Mouse (Mus musculus) adrenal gland, postnatal 36 days (tissue): Measurements from ENCODE around the gene Iqschfp. TPM values are rescaled to one million over a fixed set of nuclear protein-coding genes. Genes with fewer than 3 reads are reported as not detected.

ENCODE experiments used
- DNase-seq, 2 experiments: peaks; one replicate each; pipeline ENCODE4 v3.0.0; 2021; ENCODE audit warnings: mixed read lengths in 1 of 2
- total RNA-seq, 2 experiments: library from RNA; stranded (reverse); gene quantifications; 2 replicates each; pipeline ENCODE4 v1.2.3; 2021

Iqschfp gene
- total RNA-seq, 2 experiments from 2014 or later = not detected

DNA sequence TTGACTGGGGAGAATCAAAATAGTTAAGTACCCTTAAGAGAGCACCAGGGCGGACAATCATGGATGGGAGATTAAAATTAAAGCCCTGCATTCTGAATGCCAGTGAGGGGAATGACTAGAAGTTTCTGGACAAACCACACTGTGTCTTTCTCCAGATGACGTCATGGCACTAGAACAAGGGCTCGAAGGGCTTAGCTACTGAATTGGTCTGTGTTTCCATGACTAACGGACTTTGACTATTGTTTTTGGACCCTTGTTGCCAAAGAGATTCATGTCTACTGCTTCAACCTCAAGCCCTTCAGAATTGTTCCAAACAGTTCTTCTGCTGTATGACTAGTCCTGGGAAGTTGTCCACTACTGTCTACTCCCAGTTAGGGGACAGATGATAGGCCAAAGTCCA, 639.9 kb downstream of the Iqschfp start:
- DNase-seq = no peak

DNA sequence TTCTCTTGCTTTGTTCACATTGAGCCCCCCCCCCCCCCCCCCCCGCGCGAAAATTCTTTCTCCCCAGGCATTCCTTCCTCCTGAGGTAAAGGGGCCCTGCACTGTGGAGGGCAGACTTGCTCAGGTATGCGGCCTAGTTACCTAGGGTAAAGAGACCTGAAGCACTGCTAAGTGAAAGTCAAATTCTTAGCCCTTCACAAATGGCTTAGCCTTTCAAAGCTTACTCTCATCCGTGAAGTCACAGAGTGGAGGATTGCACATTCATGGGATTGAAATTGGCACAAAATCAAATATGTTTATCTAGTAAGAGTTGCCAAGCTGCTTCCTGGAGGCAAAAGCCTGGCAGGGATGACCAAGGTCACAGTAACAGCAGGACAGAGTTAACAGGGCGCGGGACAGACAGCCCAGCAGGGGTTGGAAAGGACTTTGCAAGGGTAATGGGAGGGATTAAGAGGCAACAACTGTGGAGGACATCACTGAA, 642.6 kb downstream of the Iqschfp start:
- DNase-seq = peak; percentile 22 to 29

DNA sequence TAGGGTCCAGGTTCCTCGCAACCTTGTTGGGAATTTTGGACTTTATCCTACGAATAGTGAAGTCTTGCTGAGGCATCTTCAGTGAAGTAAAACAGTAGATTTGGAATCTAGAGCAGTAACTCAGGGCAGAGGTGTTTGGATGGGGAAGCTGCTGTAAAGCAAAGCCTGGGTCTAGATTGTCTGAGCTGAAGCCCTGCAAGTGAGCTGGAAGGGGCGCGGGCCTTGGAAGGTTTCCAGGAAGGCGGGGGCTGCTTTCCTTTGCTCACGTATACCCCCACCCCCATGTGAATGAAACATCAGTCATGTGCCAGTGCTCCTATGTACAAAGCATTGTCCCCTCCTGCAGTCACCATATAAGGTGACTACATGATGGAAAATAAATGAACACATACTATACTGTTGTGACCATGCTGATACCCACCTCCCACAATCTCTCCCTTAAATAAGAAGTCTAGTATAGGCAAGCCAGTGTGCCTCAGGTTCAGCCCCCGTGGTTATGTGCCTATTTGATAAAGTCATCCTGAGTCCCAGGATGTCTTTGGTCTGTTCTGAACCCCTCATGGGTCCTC, 643.2 kb downstream of the Iqschfp start:
- DNase-seq = no peak

DNA sequence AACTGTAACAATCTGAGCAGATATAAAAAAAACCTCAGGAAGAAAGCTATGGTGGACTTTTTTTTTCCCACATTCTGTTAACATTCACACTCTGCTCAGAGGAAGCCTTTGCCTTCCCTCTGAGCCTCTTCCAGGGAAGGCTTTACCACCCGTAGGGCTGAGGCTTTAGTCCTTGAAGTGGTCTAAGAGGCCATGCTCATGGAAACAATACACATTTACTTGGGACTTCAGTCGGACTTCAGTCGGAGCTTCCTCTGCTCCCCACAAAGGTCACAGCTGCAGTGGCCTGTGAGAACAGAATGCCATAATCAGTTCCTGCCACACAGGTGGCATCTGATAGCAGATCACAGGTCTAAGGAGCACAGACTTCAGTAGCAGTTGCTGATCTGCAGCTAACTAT, 644.0 kb downstream of the Iqschfp start:
- no peak for DNase-seq

DNA sequence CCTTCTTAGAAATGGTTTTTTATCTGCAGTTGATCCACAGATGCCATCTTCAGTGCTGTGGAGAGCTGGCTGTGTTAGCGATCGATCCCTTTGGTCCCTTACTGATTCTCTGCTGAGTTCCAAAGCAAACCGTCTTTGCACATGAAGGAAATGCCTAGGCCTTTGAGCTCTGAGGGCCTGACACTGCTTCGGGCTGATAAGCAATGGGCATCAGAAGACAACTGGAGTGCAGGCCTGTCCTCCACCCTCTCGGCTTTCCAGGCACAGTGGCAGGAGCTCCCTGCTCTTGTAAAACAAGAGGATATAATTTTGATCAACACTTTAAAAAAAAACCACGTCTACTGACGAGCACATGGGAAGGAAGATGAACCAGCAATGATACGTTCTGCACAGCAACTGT, 649.7 kb downstream of the Iqschfp start:
- no peak for DNase-seq

DNA sequence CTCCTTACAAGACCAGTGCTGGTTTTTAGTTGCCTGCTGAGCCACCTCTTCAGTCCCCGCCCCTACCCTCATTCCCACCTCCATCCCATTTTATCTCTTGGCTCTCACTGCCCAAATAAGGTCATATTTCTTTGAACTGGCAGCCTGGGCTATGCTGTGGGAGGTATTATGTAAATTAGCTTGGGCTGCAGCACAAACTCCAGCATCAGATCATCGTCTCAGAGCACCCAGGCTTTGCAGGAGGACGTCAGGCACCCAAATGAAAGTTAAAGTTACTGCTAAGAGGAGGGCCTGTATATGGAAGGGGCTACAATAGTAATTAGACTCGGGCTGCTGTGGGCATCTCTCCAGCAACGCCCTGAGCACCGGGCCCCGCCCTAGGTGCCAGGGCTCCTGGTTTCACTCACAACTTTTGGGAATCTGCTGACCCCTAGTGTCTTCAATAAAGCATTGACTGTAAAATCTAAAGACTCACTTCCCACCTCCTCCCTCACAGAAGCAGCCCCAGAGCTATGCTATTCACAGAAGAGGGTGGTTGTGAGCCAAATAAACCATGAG, 651.0 kb downstream of the Iqschfp start:
- DNase-seq = peak; percentile 61 to 69

DNA sequence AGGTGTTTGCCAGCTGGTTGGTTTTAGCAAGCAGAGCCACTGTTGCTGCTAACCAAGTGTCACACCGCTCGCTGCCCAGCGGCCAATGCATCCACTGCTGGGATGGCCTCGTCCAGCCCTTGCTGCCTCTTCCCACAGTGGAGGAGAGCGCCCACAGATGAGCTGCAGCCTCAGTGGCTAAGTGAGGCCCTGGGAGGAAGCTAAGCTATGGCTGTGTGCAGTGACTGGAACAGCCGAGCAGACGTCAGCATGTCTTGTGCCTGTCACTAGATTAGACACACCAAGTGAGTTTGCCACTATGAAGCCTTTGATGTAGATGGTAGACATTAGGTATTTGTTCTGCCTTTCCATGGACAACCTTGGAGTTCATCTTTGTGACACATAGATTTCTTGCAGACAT, 652.8 kb downstream of the Iqschfp start:
- no peak for DNase-seq

DNA sequence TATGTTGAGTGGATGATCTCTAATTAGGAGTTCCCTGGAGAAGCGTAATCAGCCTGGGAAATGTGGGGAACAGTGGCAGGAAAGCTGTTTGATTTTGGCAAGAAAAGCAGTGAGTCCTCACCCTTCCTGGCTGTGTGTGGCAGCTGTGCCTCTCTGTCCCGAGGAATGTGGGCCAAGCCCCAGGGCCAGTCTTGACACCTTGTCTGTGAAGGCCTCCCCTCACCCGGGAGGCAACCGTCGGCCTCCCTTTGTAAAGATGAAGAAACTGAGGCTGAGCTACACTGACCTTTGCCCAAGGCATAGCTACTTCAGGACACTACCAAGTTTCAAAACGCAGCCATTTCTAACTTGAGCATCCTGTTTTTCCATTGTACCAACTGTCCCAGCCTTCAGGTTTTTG, 653.9 kb downstream of the Iqschfp start:
- no peak for DNase-seq

DNA sequence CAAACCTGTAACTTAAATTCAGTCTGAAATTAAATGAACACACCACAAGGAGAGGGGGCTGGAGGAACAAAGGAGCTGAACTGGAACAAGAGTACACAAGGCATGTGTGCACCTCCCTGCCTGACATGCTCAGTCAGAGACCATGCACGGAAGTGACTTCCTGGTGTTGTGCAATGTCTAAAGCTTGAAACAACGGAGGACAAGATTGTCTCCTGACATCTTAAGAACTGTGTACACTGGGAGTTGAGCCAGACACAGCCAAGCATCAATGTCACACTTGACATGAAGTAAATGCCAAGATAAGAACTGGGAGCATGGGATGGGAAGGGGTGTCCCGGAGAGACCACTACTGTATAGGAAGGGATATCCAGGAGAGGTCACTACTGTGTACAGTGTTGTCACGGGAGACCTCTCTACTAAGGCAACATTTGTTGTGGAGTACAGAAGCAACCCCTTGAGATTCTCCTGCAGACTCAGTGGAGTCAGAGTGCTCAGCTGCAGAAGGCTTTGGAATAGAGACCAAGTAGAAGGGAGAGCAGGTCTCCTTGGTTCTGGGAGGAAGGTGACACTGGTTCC, 663.1 kb downstream of the Iqschfp start:
- DNase-seq = no peak

DNA sequence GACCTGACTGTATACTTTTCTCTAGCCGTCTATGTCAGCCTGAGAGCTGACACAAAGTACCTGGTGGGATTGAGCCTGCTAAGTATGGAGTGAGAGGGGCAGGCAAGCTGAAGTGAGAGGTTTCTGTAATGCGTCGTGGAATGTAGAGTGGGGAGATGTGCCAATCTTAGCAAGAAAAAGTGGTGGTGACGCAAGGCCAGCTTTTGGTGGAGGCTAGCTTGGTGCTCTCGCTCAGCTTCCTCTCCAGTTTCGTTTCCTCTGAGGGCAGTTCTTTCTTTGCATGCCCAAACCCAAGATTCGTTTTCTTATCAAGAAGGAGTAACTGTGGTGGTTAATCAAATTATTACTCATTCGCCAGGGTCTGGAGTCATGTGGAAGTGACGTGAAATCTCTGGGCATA, 664.9 kb downstream of the Iqschfp start:
- DNase-seq = no peak

DNA sequence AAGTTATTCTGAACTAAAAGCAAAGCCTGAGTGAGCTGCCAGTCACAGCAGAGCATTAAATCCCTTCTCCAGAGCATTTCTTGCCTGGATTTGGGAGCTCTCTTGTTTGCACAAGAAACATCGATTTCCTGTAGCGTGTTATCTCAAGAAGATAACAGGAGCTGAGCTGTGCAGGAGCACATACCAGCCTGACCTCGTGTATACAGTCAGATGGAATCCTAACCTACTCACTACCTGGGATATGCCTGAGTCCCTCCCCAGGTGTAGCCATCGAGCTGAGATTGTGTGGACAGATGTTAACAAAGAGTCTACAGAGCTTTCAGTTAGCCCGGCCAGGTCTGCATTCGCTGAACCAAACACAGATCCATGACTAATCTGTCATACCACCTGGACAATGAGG, 666.7 kb downstream of the Iqschfp start:
- no peak for DNase-seq

DNA sequence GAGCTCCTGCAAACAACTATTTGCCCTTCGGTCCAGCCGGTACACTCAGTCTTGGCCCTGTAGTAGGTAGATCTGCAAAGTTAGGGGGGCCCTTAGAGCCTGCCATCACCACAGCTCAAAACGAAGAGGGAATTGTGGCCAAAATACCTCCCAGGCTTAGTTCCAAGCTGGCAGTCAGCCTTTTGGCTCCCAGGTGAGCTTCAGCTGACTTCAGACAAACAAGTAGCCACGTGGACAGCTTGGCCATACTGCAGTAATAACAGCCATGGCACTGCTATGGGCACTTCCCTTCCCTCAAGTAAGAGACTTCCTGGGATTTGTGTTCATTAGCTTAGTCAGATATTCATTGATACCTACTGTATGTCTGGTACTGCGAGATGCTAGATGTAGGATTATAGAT, 668.0 kb downstream of the Iqschfp start:
- no peak for DNase-seq

DNA sequence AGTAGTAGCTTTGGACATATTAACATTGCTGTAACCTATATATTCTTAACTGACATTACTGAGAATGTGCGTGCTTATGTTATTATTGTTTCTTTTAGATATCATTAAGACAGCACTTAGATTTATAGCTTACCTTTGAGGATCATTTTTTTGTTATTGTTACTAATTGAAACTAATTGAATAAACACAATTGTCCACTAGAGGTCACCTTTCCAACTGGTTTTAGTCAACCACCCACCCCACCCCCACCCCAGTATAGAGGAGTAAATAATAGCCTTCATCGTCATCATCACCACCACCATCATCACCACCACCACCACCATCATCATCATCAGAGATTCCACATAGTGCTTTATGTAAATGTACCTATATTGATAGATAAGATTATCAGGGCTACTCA, 670.8 kb downstream of the Iqschfp start:
- no peak for DNase-seq

DNA sequence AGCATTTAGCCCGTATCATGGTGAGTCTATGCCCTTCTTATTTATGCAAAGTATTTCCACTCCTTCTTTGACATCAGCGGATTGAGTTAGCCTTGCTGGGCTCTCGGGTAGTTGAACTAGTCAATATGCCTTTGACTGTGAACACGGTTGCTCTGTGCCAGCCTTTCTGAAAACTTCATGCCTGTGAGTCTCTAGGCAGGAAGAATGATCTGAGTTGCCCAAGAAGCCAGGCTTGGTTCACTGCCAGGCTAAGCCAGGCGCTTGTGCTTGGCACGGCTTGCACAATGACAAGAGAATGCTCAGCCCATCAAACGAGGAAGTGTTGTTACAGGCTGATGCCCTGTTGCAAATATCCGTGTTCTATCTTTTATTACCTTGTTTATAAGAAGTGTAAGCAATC, 671.9 kb downstream of the Iqschfp start:
- peak; percentile 73 to 88 for DNase-seq

DNA sequence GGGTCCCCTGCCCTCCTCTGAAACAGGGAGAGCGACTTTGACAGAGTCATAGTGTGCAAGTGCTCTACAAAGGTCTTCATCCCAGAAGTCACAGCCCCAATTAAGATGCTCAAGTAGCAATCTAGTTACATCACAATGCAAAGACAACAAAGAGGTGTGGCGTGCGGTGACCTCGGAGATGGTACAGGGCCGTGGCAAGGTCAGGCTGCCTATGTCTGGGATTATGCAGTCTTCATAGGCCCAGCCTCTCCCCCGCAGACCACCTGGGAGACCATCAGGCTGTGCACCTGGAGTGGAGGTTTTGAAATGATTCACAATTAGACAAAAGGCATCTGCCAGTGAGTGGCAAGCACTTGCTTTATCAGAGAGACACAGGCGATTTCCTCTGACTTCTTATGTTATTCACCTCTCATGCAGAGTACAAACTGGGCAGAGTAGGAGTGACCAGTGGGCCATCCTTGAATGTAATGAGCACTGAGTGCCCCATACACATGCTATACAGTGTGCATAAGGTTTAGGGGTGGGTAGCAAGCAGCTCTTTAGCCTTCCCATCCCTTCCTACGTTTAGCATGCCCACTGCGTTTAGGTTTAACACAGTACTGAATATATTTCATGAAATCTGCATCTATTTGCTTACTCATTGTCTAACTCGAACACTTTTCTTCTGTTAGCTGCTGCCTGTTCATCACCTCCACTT, 673.1 kb downstream of the Iqschfp start:
- DNase-seq = no peak

DNA sequence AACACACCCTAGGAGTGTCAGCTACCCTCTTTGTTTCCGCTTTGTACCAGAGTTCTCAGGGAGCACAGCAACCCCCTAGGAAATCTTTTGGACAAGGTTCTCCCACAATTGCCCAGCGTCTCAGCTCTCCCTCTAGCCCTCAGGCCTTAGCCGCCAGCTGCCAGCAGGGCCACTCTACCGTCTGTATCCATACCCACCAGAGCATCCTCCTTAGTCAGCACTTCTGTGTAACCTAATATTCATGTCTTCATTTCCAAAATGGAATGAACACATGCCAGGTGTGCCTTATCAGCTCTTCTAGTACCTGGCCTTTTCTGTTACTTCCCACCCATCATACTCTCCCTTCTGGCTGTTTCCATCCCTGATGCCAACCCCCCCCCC, 673.6 kb downstream of the Iqschfp start:
- DNase-seq = no peak

DNA sequence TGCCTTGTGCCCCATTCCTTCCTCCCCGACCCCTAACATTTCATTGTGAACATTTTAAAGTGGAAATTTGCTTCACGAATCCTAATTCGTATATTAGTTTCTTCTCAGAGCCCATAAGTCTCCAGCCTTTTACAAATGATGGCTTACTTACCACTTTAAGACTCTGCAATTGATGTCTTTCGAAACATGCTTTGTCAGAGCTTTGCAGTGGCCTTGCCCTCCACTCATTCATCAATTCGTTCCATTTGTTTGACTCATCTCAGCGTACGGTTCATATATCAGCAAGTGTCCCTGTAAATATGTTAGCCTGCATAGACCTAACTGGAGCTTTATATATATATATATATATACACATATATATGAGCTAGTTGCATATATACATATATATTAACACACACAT, 675.5 kb downstream of the Iqschfp start:
- DNase-seq = peak; percentile 44 to 49

DNA sequence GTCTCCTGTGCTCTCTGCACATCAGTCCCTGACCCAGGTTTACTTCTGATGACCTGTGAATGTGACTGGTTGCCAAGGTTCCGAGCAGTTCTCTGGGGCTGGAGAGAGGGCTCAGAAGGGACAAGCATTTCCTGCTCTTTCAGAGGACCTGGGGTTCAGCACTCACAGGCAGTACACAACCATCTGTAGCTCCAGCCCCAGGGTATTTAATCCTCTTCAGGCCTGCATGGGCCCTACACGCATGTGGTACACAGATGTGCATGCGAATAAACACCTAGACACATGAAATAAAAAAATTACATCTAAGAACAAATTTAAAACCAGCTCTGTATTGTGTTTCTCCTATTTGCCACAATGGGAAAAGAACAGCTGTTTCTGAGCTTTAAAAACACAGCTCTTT, 676.1 kb downstream of the Iqschfp start:
- peak in 1 of 2 experiments; percentile 17 for DNase-seq

DNA sequence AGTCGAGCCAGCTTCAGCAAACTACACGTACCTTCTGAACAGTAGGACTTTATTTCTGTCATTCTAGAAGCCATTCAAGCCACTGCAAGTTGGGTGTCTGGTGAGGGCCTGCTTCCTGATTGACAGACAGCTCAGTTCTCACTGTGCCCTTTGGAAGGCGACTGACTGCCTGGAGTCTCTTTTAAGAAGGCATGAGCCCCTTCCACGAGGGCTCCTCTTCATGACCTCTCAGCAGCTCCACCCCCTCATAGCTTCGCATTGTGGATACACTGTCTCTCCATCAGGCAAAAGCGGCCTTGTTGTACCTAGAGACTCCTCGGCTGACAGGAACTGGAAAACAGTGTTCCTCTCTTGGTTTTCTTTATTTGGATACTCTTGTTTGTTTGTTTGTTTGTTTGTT, 676.7 kb downstream of the Iqschfp start:
- no peak for DNase-seq

DNA sequence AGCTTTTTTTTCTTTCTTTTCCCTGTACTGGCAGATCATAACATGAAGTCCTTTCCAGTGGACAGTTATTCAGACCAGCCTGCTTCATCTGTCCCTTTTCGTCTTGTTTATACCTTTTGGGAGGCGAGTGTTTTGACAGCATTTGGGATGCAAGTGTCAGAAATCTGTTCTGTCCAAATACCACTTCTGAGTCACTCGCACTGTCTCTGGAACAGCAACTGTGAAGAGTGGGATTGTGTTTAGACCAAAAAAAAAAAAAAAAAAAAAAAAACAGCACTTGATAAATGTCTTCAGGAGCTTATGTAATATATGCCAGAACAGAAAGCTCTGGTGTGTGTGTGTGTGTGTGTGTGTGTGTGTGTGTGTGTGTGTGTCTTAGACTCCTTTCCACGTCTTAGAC, 678.3 kb downstream of the Iqschfp start:
- DNase-seq = no peak

DNA sequence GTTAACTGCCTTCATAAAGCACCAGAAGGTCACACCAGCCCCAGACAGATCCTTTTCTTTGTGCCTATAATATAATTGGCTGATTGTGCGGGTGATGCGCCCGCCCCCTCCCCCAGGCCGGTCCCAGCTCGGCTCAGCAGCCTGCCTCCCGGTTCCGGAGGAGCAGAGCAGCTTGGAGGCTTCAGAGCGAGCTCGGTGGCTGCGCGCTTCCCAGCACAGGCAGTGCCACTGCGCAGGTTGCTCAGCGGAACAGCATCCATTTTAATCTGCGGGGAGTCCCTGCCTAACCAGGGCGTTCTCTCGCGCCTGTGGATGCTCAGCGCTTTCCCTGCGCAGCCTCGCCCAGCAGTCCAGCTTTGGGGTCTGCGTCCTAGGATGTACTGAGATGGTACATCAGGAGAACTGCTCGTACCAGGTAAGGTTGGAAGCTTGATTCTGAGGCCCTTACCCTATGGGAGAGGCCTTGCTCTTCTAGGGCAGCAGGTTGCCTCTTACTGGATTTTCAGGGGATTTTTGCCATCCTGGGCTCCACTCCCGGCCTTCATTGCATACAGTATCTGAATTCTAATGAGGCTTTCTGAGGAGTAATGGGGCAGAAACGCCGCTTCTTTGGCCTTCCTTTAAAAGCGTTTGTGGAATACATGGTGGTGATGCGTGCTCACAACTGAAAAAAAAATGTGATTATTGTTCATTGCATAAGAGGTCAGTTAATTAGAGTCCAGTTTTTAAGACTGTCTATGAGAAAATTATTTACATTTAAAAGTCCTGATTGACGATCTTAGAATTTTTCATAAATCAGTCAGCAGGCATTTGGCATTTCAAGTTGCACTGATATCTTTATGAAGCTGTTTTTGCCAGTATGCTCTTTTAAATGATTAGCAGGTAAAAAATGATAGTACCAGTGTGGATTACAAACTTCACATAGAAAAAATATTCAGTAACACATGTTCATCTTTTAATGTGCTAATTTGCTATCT, 680.5 kb downstream of the Iqschfp start:
- DNase-seq = peak; percentile 71 to 74

DNA sequence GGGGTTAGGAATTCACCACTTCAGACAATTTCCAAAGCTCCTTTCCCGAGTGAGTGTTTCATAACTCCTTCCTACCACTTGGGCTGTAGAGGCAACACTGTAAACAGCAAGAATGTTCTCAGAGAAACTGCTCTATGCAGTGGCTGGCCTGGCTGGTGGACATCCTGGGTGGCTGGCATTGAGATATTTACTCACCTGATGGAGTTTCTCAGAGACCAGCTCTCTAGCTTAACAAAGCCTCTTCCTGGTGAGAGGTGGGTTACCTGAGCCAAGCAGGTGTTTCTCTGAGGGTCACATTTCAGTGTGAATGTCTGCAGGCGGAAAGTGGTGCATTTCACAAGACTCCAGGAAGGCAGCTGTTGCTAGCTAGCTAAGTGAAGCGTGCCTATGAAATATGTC, 681.2 kb downstream of the Iqschfp start:
- no peak for DNase-seq
